Comparison of ENCODE assay signal across 8 mouse cellular contexts in genomic region chr10:80679556-80680259, GRCm38 (mm10). TPM values are rescaled to one million over a fixed set of nuclear protein-coding genes. Genes with fewer than 3 reads are reported as not detected.
DNase-seq lines count a peak whose midpoint lies in the region; ATAC-seq and TF ChIP-seq lines count a peak whose summit lies in the region.

No protein-coding gene starts in this region.

- H3K27ac ChIP-seq in heart, embryonic 14.5 days (replicated peaks in 1 of 2; ENCODE audit: control insufficient read depth in 1 of 2, insufficient read depth in 1 of 2, low read depth in 2 of 2, low read length in 2 of 2) = peak overlapping the region; percentile 68 to 98; a peak in 3 of 4 replicates
- H3K27ac ChIP-seq in ES-E14 (ENCODE audit: insufficient read depth, low read depth, low read length, poor library complexity, severe bottlenecking) = 0 out of 2 replicates have a peak overlapping the region, but pooled peaks have one; percentile 6
- peak overlapping the region; percentile 98; the same call in 1 of the 2 replicates for H3K27ac ChIP-seq in embryonic facial prominence, embryonic 13.5 days
- H3K27ac ChIP-seq in liver, embryonic 11.5 days (ENCODE audit: low read depth, low read length) = peak overlapping the region; percentile 99

- intact Hi-C loops in heart, postnatal 25 days (cut with DNase I) = no loop called here

- H3K4me2 ChIP-seq in heart, embryonic 14.5 days (ENCODE audit: low read length) = no peak overlapping the region
- H3K4me2 ChIP-seq in embryonic facial prominence, embryonic 13.5 days = no peak overlapping the region
- no peak overlapping the region for H3K4me2 ChIP-seq in liver, embryonic 11.5 days

- WGBS in heart, embryonic 14.5 days = 47% methylated on average over 9 of the region's 9 CpGs
- WGBS in embryonic facial prominence, embryonic 13.5 days = 54% methylated on average over 9 of the region's 9 CpGs
- 64% methylated on average over 9 of the region's 9 CpGs for WGBS in liver, embryonic 11.5 days

- H3K9ac ChIP-seq in heart, embryonic 14.5 days (ENCODE audit: low read length) = peak overlapping the region; percentile 27; the same call in 1 of the 2 replicates
- no peak overlapping the region for H3K9ac ChIP-seq in ES-E14 (ENCODE audit: insufficient read depth, low read depth, low read length, poor library complexity, severe bottlenecking)
- H3K9ac ChIP-seq in embryonic facial prominence, embryonic 13.5 days = peak overlapping the region; percentile 12; the same call in 1 of the 2 replicates
- peak overlapping the region; percentile 97; the same call in 1 of the 2 replicates for H3K9ac ChIP-seq in liver, embryonic 11.5 days (ENCODE audit: low read depth, low read length)

- H3K4me3 ChIP-seq in heart, embryonic 14.5 days (ENCODE audit: control insufficient read depth in 1 of 2, insufficient read depth in 1 of 2, low read depth in 1 of 2, low read length in 2 of 2) = no peak overlapping the region
- H3K4me3 ChIP-seq in ES-E14 (ENCODE audit: insufficient read depth in 1 of 2, low read depth in 1 of 2, low read length in 2 of 2, poor library complexity in 1 of 2, severe bottlenecking in 1 of 2) = no peak overlapping the region
- no peak overlapping the region for H3K4me3 ChIP-seq in embryonic facial prominence, embryonic 13.5 days
- H3K4me3 ChIP-seq in liver, embryonic 11.5 days (ENCODE audit: low read depth, low read length) = no peak overlapping the region

- ATAC-seq in heart, embryonic 14.5 days (ENCODE audit: insufficient number of reproducible peaks, insufficient read depth, low FRiP score, low read depth) = no peak
- ATAC-seq in embryonic facial prominence, embryonic 13.5 days (ENCODE audit: insufficient number of reproducible peaks, insufficient read depth, low FRiP score, low TSS enrichment, low read depth) = no peak
- ATAC-seq in liver, embryonic 11.5 days (replicated peaks; ENCODE audit: low FRiP score) = no peak
- no peak for ATAC-seq in granulocyte monocyte progenitor cell, adult 5-6 weeks (replicated peaks; ENCODE audit: poor library complexity, severe bottlenecking)

- in situ Hi-C loops in ES-E14 (cut with MboI; ENCODE audit: low sequenced_read_pairs in 2 of 2, unreplicated experiment in 2 of 2) = no loop called here

- no peak for DNase-seq in heart, postnatal 25 days (ENCODE audit: low spot score)
- DNase-seq in ES-E14 (ENCODE audit: low read depth, low spot score) = no peak
- DNase-seq in liver, embryonic 11.5 days (ENCODE audit: low spot score) = no peak
- DNase-seq in layer of hippocampus, adult 8-10 months (ENCODE audit: low spot score in 2 of 2) = no peak
- DNase-seq in layer of hippocampus, postnatal 25 days (ENCODE audit: extremely low spot score in 1 of 2, low spot score in 1 of 2) = no peak

- H3K27me3 ChIP-seq in heart, embryonic 14.5 days (ENCODE audit: control insufficient read depth, insufficient read depth, low read length) = no peaks in the 10 kb centered on the region
- no peaks in the 10 kb centered on the region for H3K27me3 ChIP-seq in embryonic facial prominence, embryonic 13.5 days
- H3K27me3 ChIP-seq in liver, embryonic 11.5 days (replicated peaks; ENCODE audit: control insufficient read depth, insufficient read depth, low read length) = no peaks in the 10 kb centered on the region

- H3K36me3 ChIP-seq in heart, embryonic 14.5 days (ENCODE audit: control insufficient read depth, insufficient read depth, low read length) = peaks cover 17% of the 10 kb centered on the region
- no peaks in the 10 kb centered on the region for H3K36me3 ChIP-seq in ES-E14 (ENCODE audit: control insufficient read depth, insufficient read depth, low read length, poor library complexity, severe bottlenecking)
- H3K36me3 ChIP-seq in embryonic facial prominence, embryonic 13.5 days = peaks cover 11% of the 10 kb centered on the region
- H3K36me3 ChIP-seq in liver, embryonic 11.5 days (ENCODE audit: control insufficient read depth, insufficient read depth, low read length) = 0 out of 2 replicates have a peak, but pooled peaks cover 5% of the 10 kb centered on the region

- peaks cover 35 to 37% of the 10 kb centered on the region in 2 experiments for H3K4me1 ChIP-seq in heart, embryonic 14.5 days (ENCODE audit: control insufficient read depth in 2 of 2, insufficient read depth in 2 of 2, low read length in 2 of 2)
- peaks cover 9 to 24% of the 10 kb centered on the region in 2 experiments for H3K4me1 ChIP-seq in ES-E14 (ENCODE audit: control insufficient read depth in 2 of 2, insufficient read depth in 2 of 2, low read length in 2 of 2, poor library complexity in 1 of 2)
- peaks cover 33% of the 10 kb centered on the region for H3K4me1 ChIP-seq in embryonic facial prominence, embryonic 13.5 days
- H3K4me1 ChIP-seq in liver, embryonic 11.5 days (replicated peaks; ENCODE audit: control insufficient read depth, insufficient read depth, low read length) = peaks cover 46% of the 10 kb centered on the region

- H3K9me3 ChIP-seq in heart, embryonic 14.5 days (ENCODE audit: control insufficient read depth, low read length) = no peaks in the 10 kb centered on the region
- H3K9me3 ChIP-seq in ES-E14 (ENCODE audit: control insufficient read depth, insufficient read depth, low read depth, low read length) = no peaks in the 10 kb centered on the region
- no peaks in the 10 kb centered on the region for H3K9me3 ChIP-seq in embryonic facial prominence, embryonic 13.5 days
- no peaks in the 10 kb centered on the region for H3K9me3 ChIP-seq in liver, embryonic 11.5 days (ENCODE audit: control insufficient read depth, low read length)

TF ChIP-seq in ES-E14, 5 proteins besides CTCF, POLR2A, EP300 and RAD21 (continues in another document):
- TF ChIP-seq ZC3H11A (IDR thresholded peaks at IDR 0.05; ENCODE audit: borderline replicate concordance, low read depth, low read length) (no peak), MAFK (IDR thresholded peaks at IDR 0.05; ENCODE audit: insufficient read depth, low read depth, low read length) (no peak)

RNA-seq across cellular contexts. Expression of gene Mknk2, which starts 1.8 kb away (rescaled TPM):
- 69.5 and 82.7 TPM in 2 replicates for polyA plus RNA-seq in heart, embryonic 14.5 days (2014; fragmentation: Nextera tagmentation; extraction: Ambion mirVana)
- 100 to 1,000 TPM; 158 to 181 TPM for total RNA-seq in heart, postnatal 25 days (2021)
- total RNA-seq in ES-E14 (2012; rRNA removed) = 33.6 and 40.7 TPM in 2 replicates
- 78.3 and 86.3 TPM in 2 replicates for polyA plus RNA-seq in embryonic facial prominence, embryonic 13.5 days (2015; fragmentation: Nextera tagmentation; extraction: Ambion mirVana)
- polyA plus RNA-seq in liver, embryonic 11.5 days (2014; fragmentation: Nextera tagmentation; extraction: Ambion mirVana) = 124 and 128 TPM in 2 replicates
- total RNA-seq in granulocyte monocyte progenitor cell, adult 5-6 weeks (2014; fragmentation: Nextera tagmentation) = 49.2 and 63.3 TPM in 2 replicates
- 37.7 and 58.0 TPM in 2 replicates for total RNA-seq in granulocyte monocyte progenitor cell, adult 5-6 weeks (2017)
- total RNA-seq in layer of hippocampus, adult 8-10 months (2022) = 10 to 100 TPM; 41.9 to 50.0 (median 45.1) TPM
- total RNA-seq in layer of hippocampus, postnatal 25 days (2021) = 10 to 100 TPM; 45.0 to 50.9 TPM

RNA-seq across cellular contexts. Expression of gene Mob3a, which starts 22.1 kb away (rescaled TPM):
- 19.1 and 22.3 TPM in 2 replicates for polyA plus RNA-seq in heart, embryonic 14.5 days (2014; fragmentation: Nextera tagmentation; extraction: Ambion mirVana)
- total RNA-seq in heart, postnatal 25 days (2021) = 1 to 10 TPM; 8.2 to 8.9 TPM
- 18.8 and 29.2 TPM in 2 replicates for total RNA-seq in ES-E14 (2012; rRNA removed)
- polyA plus RNA-seq in embryonic facial prominence, embryonic 13.5 days (2015; fragmentation: Nextera tagmentation; extraction: Ambion mirVana) = 45.8 and 46.3 TPM in 2 replicates
- 56.7 and 57.3 TPM in 2 replicates for polyA plus RNA-seq in liver, embryonic 11.5 days (2014; fragmentation: Nextera tagmentation; extraction: Ambion mirVana)
- total RNA-seq in granulocyte monocyte progenitor cell, adult 5-6 weeks (2014; fragmentation: Nextera tagmentation) = 34.1 and 37.2 TPM in 2 replicates
- 34.2 and 59.8 TPM in 2 replicates for total RNA-seq in granulocyte monocyte progenitor cell, adult 5-6 weeks (2017)
- 10 to 100 TPM; 13.8 to 18.0 (median 15.0) TPM for total RNA-seq in layer of hippocampus, adult 8-10 months (2022)
- total RNA-seq in layer of hippocampus, postnatal 25 days (2021) = 10 to 100 TPM; 13.0 to 13.6 TPM

RNA-seq across cellular contexts. Expression of gene Izumo4, which starts 22.3 kb away (rescaled TPM):
- 3.5 and 7.0 TPM in 2 replicates for polyA plus RNA-seq in heart, embryonic 14.5 days (2014; fragmentation: Nextera tagmentation; extraction: Ambion mirVana)
- total RNA-seq in heart, postnatal 25 days (2021) = 1 to 10 TPM; 2.6 to 3.4 TPM
- 8.9 and 13.9 TPM in 2 replicates for total RNA-seq in ES-E14 (2012; rRNA removed)
- 24.0 and 29.2 TPM in 2 replicates for polyA plus RNA-seq in embryonic facial prominence, embryonic 13.5 days (2015; fragmentation: Nextera tagmentation; extraction: Ambion mirVana)
- 5.7 and 6.8 TPM in 2 replicates for polyA plus RNA-seq in liver, embryonic 11.5 days (2014; fragmentation: Nextera tagmentation; extraction: Ambion mirVana)
- total RNA-seq in granulocyte monocyte progenitor cell, adult 5-6 weeks (2014; fragmentation: Nextera tagmentation) = 9.0 and 17.3 TPM in 2 replicates
- 7.1 and 7.8 TPM in 2 replicates for total RNA-seq in granulocyte monocyte progenitor cell, adult 5-6 weeks (2017)
- 10 to 100 TPM; 56.6 to 73.2 (median 69.8) TPM for total RNA-seq in layer of hippocampus, adult 8-10 months (2022)
- 10 to 100 TPM; 46.4 to 61.7 TPM for total RNA-seq in layer of hippocampus, postnatal 25 days (2021)

RNA-seq across cellular contexts. Expression of gene Btbd2, which starts 22.8 kb away (rescaled TPM):
- 49.4 and 53.8 TPM in 2 replicates for polyA plus RNA-seq in heart, embryonic 14.5 days (2014; fragmentation: Nextera tagmentation; extraction: Ambion mirVana)
- 10 to 100 TPM; 41.5 to 45.8 TPM for total RNA-seq in heart, postnatal 25 days (2021)
- total RNA-seq in ES-E14 (2012; rRNA removed) = 45.7 and 64.7 TPM in 2 replicates
- polyA plus RNA-seq in embryonic facial prominence, embryonic 13.5 days (2015; fragmentation: Nextera tagmentation; extraction: Ambion mirVana) = 76.8 and 82.4 TPM in 2 replicates
- 38.0 and 38.4 TPM in 2 replicates for polyA plus RNA-seq in liver, embryonic 11.5 days (2014; fragmentation: Nextera tagmentation; extraction: Ambion mirVana)
- 26.1 and 34.6 TPM in 2 replicates for total RNA-seq in granulocyte monocyte progenitor cell, adult 5-6 weeks (2014; fragmentation: Nextera tagmentation)
- total RNA-seq in granulocyte monocyte progenitor cell, adult 5-6 weeks (2017) = 13.3 and 34.8 TPM in 2 replicates
- total RNA-seq in layer of hippocampus, adult 8-10 months (2022) = 100 to 1,000 TPM in 2 of 4 experiments, 10 to 100 TPM in 2; 92.1 to 103 (median 97.9) TPM
- 100 to 1,000 TPM; 103 to 107 TPM for total RNA-seq in layer of hippocampus, postnatal 25 days (2021)

RNA-seq across cellular contexts. Expression of gene Csnk1g2, which starts 57.1 kb away (rescaled TPM):
- polyA plus RNA-seq in heart, embryonic 14.5 days (2014; fragmentation: Nextera tagmentation; extraction: Ambion mirVana) = 64.8 and 65.0 TPM in 2 replicates
- 100 to 1,000 TPM; 116 TPM for total RNA-seq in heart, postnatal 25 days (2021)
- 138 and 167 TPM in 2 replicates for total RNA-seq in ES-E14 (2012; rRNA removed)
- 131 and 169 TPM in 2 replicates for polyA plus RNA-seq in embryonic facial prominence, embryonic 13.5 days (2015; fragmentation: Nextera tagmentation; extraction: Ambion mirVana)
- polyA plus RNA-seq in liver, embryonic 11.5 days (2014; fragmentation: Nextera tagmentation; extraction: Ambion mirVana) = 92.3 and 96.1 TPM in 2 replicates
- total RNA-seq in granulocyte monocyte progenitor cell, adult 5-6 weeks (2014; fragmentation: Nextera tagmentation) = 47.7 and 65.2 TPM in 2 replicates
- 112 and 127 TPM in 2 replicates for total RNA-seq in granulocyte monocyte progenitor cell, adult 5-6 weeks (2017)
- total RNA-seq in layer of hippocampus, adult 8-10 months (2022) = 100 to 1,000 TPM; 190 to 230 (median 201) TPM
- total RNA-seq in layer of hippocampus, postnatal 25 days (2021) = 100 to 1,000 TPM; 208 to 236 TPM

Comparison
In these comparisons a context has a peak if more than half of its experiments do, and no peak if none do; other contexts are left out.
1. H3K27ac ChIP-seq: peak in every context shown above with its lines; median percentile 99 in liver, embryonic 11.5 days; 98 in embryonic facial prominence, embryonic 13.5 days; 83 in heart, embryonic 14.5 days; 6 in ES-E14.